Mouse (Mus musculus) cerebellum, adult 2 months (tissue): ENCODE results near the gene Evx1.

Experiments
- CTCF ChIP-seq: fragments of 200-500 bp; IDR thresholded peaks from 2 replicates; pipeline ENCODE4 v1.5.1; 2011; ENCODE audit warnings: low read depth, mild to moderate bottlenecking, control low read depth, low read length, moderate library complexity, borderline replicate concordance; ENCODE audit not compliant: insufficient read depth
- POLR2A ChIP-seq: fragments of 200-500 bp; IDR thresholded peaks from 2 replicates; pipeline ENCODE4 v1.6.1; 2011; ENCODE audit warnings: low read length, control low read depth, borderline replicate concordance; ENCODE audit not compliant: insufficient read depth

- no peak for TF ChIP-seq POLR2A
- no peak for TF ChIP-seq CTCF
Measured at GRCm38 (mm10) chr6:52272766-52273655, 40.3 kb upstream of the Evx1 start.
